Mouse (Mus musculus) MEL (cell line): ENCODE data around the gene Fkrp. TPM values are rescaled to one million over a fixed set of nuclear protein-coding genes. Genes with fewer than 3 reads are reported as not detected.

Experiments
- DNase-seq: peaks from one replicate; pipeline ENCODE4 v3.0.0; 2011; ENCODE audit warnings: low read depth, low spot score
- H3K27ac ChIP-seq: 2 replicates; pipeline ENCODE4 v1.5.1; 2012; ENCODE audit warnings: low read depth, mild to moderate bottlenecking, control low read depth, low read length, moderate library complexity; ENCODE audit not compliant: control insufficient read depth
- H3K27me3 ChIP-seq, 2 experiments: fragments of 150-350 bp in 1 of 2; sonication (generic) in 1 of 2; 2 replicates each; pipeline ENCODE4 v1.6.1; 2012; ENCODE audit warnings: low read length in 2 of 2, mild to moderate bottlenecking in 2 of 2, improper control_type of control experiment in 1 of 2, moderate library complexity in 1 of 2; ENCODE audit not compliant: insufficient read depth in 2 of 2, control insufficient read depth in 1 of 2
- H3K36me3 ChIP-seq, 2 experiments: 2 replicates each; pipeline ENCODE4 v1.6.1; 2012 to 2014; ENCODE audit warnings: low read length in 2 of 2, improper control_type of control experiment in 1 of 2, inconsistent platforms in 1 of 2, mild to moderate bottlenecking in 1 of 2; ENCODE audit not compliant: insufficient read depth in 2 of 2, control insufficient read depth in 1 of 2
- H3K4me1 ChIP-seq, 2 experiments: fragments of 150-350 bp in 1 of 2; sonication (generic) in 1 of 2; 2 replicates each; pipeline ENCODE4 v1.6.1; 2012; ENCODE audit warnings: low read length in 2 of 2, improper control_type of control experiment in 1 of 2, mild to moderate bottlenecking in 1 of 2; ENCODE audit not compliant: insufficient read depth in 2 of 2, control insufficient read depth in 1 of 2
- H3K4me3 ChIP-seq, 2 experiments: fragments of 150-350 bp in 1 of 2; sonication (generic) in 1 of 2; 2 replicates each; pipeline ENCODE4 v1.5.1; 2012; ENCODE audit warnings: low read depth in 2 of 2, low read length in 2 of 2, mild to moderate bottlenecking in 2 of 2, moderate library complexity in 2 of 2, control low read depth in 1 of 2, improper control_type of control experiment in 1 of 2; ENCODE audit not compliant: control insufficient read depth in 1 of 2, insufficient read depth in 1 of 2
- H3K79me2 ChIP-seq: 2 replicates; pipeline ENCODE4 v1.6.1; 2012; ENCODE audit warnings: mild to moderate bottlenecking, low read length, moderate library complexity; ENCODE audit not compliant: control insufficient read depth, poor library complexity, insufficient read depth
- H3K9ac ChIP-seq: 2 replicates; pipeline ENCODE4 v1.6.1; 2012; ENCODE audit warnings: low read depth, mild to moderate bottlenecking, control low read depth, low read length, moderate library complexity; ENCODE audit not compliant: control insufficient read depth, poor library complexity, severe bottlenecking
- H3K9me3 ChIP-seq: fragments of 150-350 bp; sonication (generic); replicated peaks from 2 replicates; pipeline ENCODE4 v1.6.1; 2012; ENCODE audit warnings: mild to moderate bottlenecking, low read length, improper control_type of control experiment, moderate library complexity; ENCODE audit not compliant: insufficient read depth
- CHD1 ChIP-seq: IDR thresholded peaks from 2 replicates; pipeline ENCODE4 v1.6.1; 2012; ENCODE audit warnings: low read depth, mild to moderate bottlenecking, inconsistent platforms, low read length, improper control_type of control experiment
- EP300 ChIP-seq, 2 experiments: IDR thresholded peaks; 2 replicates each; pipeline ENCODE4 v1.6.1; 2011; ENCODE audit warnings: improper control_type of control experiment in 2 of 2, low read length in 2 of 2, low read depth in 1 of 2, mild to moderate bottlenecking in 1 of 2
- HCFC1 ChIP-seq: IDR thresholded peaks from 2 replicates; pipeline ENCODE4 v1.6.1; 2012; ENCODE audit warnings: low read depth, mild to moderate bottlenecking, inconsistent platforms, low read length, improper control_type of control experiment, moderate library complexity
- KAT2A ChIP-seq: conservative IDR thresholded peaks from 2 replicates; pipeline ENCODE4 v1.6.1; 2012; ENCODE audit warnings: low read depth, low read length, improper control_type of control experiment, inconsistent platforms
- MAFK ChIP-seq: IDR thresholded peaks from 2 replicates; pipeline ENCODE4 v1.6.1; 2011; ENCODE audit warnings: low read depth, mild to moderate bottlenecking, low read length, improper control_type of control experiment, borderline replicate concordance
- MAX ChIP-seq: IDR thresholded peaks from 2 replicates; pipeline ENCODE4 v1.6.1; 2011; ENCODE audit warnings: low read length, improper control_type of control experiment
- MEF2A ChIP-seq: IDR thresholded peaks from 2 replicates; pipeline ENCODE4 v1.6.1; 2014; ENCODE audit warnings: low read depth, mild to moderate bottlenecking, inconsistent platforms, low read length, improper control_type of control experiment; ENCODE audit not compliant: poor library complexity, insufficient replicate concordance, severe bottlenecking; ENCODE audit errors: extremely low read depth
- NRF1 ChIP-seq: IDR thresholded peaks from 2 replicates; pipeline ENCODE4 v1.6.1; 2014; ENCODE audit warnings: low read depth, mild to moderate bottlenecking, inconsistent platforms, low read length, improper control_type of control experiment, moderate library complexity; ENCODE audit not compliant: poor library complexity, insufficient read depth, severe bottlenecking
- POLR2AphosphoS2 ChIP-seq: IDR thresholded peaks from 2 replicates; pipeline ENCODE4 v1.6.1; 2011; ENCODE audit warnings: low read length, improper control_type of control experiment
- POLR2AphosphoS5 ChIP-seq: IDR thresholded peaks from 2 replicates; pipeline ENCODE4 v1.6.1; 2012; ENCODE audit warnings: low read depth, borderline replicate concordance, mild to moderate bottlenecking, inconsistent platforms, low read length, moderate library complexity, mixed read lengths
- RCOR1 ChIP-seq: IDR thresholded peaks from 2 replicates; pipeline ENCODE4 v1.6.1; 2012; ENCODE audit warnings: low read depth, mild to moderate bottlenecking, inconsistent platforms, low read length, improper control_type of control experiment
- SMC3 ChIP-seq: IDR thresholded peaks from 2 replicates; pipeline ENCODE4 v1.6.1; 2011; ENCODE audit warnings: low read depth, low read length, improper control_type of control experiment
- TAL1 ChIP-seq: IDR thresholded peaks from 2 replicates; pipeline ENCODE4 v1.6.1; 2012; ENCODE audit warnings: mild to moderate bottlenecking, inconsistent platforms, low read length, moderate library complexity, mixed read lengths
- TBP ChIP-seq: IDR thresholded peaks from 2 replicates; pipeline ENCODE4 v1.8.0; 2011; ENCODE audit warnings: low read depth, low read length, improper control_type of control experiment
- TCF12 ChIP-seq: IDR thresholded peaks from 2 replicates; pipeline ENCODE4 v1.6.1; 2014; ENCODE audit warnings: low read depth, mild to moderate bottlenecking, inconsistent platforms, low read length, improper control_type of control experiment, moderate library complexity
- USF1 ChIP-seq: IDR thresholded peaks from 2 replicates; pipeline ENCODE4 v1.6.1; 2014; ENCODE audit warnings: low read depth, mild to moderate bottlenecking, inconsistent platforms, low read length, improper control_type of control experiment, moderate library complexity
- ZC3H11A ChIP-seq: IDR thresholded peaks from 2 replicates; pipeline ENCODE4 v1.6.1; 2012; ENCODE audit warnings: low read depth, mild to moderate bottlenecking, inconsistent platforms, low read length, improper control_type of control experiment
- ZKSCAN1 ChIP-seq: IDR thresholded peaks from 2 replicates; pipeline ENCODE4 v1.6.1; 2012; ENCODE audit warnings: low read depth, mild to moderate bottlenecking, inconsistent platforms, low read length, improper control_type of control experiment, moderate library complexity
- ZMIZ1 ChIP-seq: IDR thresholded peaks from 2 replicates; pipeline ENCODE4 v1.6.1; 2012; ENCODE audit warnings: low read depth, mild to moderate bottlenecking, inconsistent platforms, low read length, improper control_type of control experiment, moderate library complexity
- ZNF384 ChIP-seq: IDR thresholded peaks from 2 replicates; pipeline ENCODE4 v1.6.1; 2012; ENCODE audit warnings: low read depth, mild to moderate bottlenecking, inconsistent platforms, low read length, improper control_type of control experiment
- polyA plus RNA-seq, 2 experiments: library from polyadenylated mRNA; stranded (reverse) in 1 of 2; unstranded in 1 of 2; fragments of >175 nt in 1 of 2; fragments of >200 nt in 1 of 2; gene quantifications; 2 replicates each; pipeline versions ENCODE4 v1.2.1 to v1.2.4; 2012; ENCODE audit warnings: low replicate concordance in 2 of 2, low read depth in 1 of 2; ENCODE audit not compliant: insufficient read length in 2 of 2, insufficient read depth in 1 of 2, missing spikeins in 1 of 2
- total RNA-seq: library from RNA; depleted of rRNA; stranded (reverse); fragments of 300-350 nt; gene quantifications from 2 replicates; pipeline ENCODE4 v1.2.3, GENCODE M21; 2012

Fkrp gene
- total and polyA plus RNA-seq, 3 experiments, result 15.9 to 19.2 TPM; not detected in 1

DNA sequence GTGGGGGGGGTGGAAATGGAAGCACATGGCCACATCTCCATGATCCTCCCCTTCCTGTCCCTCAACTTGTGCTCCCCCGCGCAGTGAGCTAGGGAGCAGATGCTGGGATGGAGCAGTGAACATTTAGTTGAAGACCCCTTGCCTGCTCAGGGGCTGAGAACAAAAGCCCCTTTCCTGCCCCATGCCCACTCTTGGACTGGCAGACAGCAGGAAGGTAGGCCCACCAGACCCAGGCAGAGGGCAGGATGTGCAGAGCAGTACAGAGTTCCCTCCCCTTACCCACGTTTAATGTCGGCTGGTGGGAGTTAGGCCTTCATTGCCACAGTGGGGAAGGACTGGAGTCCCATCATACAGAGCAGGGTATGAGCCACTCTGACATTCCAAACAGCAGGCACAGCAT, 24.5 kb upstream of the Fkrp start:
- Histone ChIP-seq H3K9me3 (no peaks in the 10 kb centered on the region), H3K36me3 (0 out of 4 replicates have a peak, but pooled peaks cover 0 to 2% of the 10 kb centered on the region in 2 experiments), H3K27me3 (no peaks in the 10 kb centered on the region), H3K27ac (no peak overlapping the region), H3K4me3 (no peak overlapping the region), H3K4me1 (peaks cover 0 to 5% of the 10 kb centered on the region in 2 experiments; a peak in 3 of 4 replicates), H3K9ac (no peak overlapping the region), H3K79me2 (peaks cover 5% of the 10 kb centered on the region; the same call in 1 of the 2 replicates)
- DNase-seq, result no peak
- TF ChIP-seq NRF1 (no peak), RCOR1 (no peak), TAL1 (no peak), ZKSCAN1 (no peak), POLR2AphosphoS5 (no peak)

DNA sequence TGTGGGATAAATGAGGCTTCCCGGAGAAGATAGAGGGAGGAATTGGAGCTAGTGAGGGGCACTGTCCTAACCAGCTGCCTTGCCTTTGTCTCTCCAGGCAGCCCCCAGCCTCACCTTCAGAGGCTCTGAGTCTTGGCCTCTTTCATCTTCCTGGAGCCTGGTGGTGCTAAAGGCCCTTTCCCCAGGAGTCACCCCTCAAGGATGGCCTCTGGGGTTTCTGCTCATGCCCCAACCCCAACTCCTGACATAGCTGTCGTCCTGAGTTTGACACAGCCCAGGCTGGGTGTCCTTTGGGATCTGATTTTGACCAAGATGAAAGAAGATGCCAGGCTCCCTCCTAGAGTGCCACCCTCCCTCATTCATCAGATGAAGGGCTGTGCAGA, 23.6 kb upstream of the Fkrp start:
- no peak for TF ChIP-seq MEF2A
- no peak for TF ChIP-seq TBP
- no peak for TF ChIP-seq USF1
- no peak for TF ChIP-seq SMC3
- no peak for TF ChIP-seq MAX
- TF ChIP-seq NRF1, result no peak
- no peak for TF ChIP-seq ZC3H11A
- TF ChIP-seq KAT2A, result no peak
- TF ChIP-seq ZMIZ1, result no peak
- no peak for TF ChIP-seq EP300 (IDR thresholded peaks at IDR 0.05; ENCODE audit: low read depth in 1 of 2, low read length in 2 of 2)
- no peak for TF ChIP-seq ZNF384
- TF ChIP-seq HCFC1, result no peak
- TF ChIP-seq TCF12, result no peak
- no peak for TF ChIP-seq MAFK
- no peak for TF ChIP-seq CHD1
- TF ChIP-seq POLR2AphosphoS2, result no peak
- TF ChIP-seq ZKSCAN1, result no peak
- no peak overlapping the region for H3K27ac ChIP-seq
- peaks cover 0 to under 1% of the 10 kb centered on the region in 2 experiments; a peak in 1 of 4 replicates for H3K36me3 ChIP-seq
- no peak for DNase-seq
- H3K4me1 ChIP-seq, result peaks cover 0 to 5% of the 10 kb centered on the region in 2 experiments; a peak in 3 of 4 replicates
- H3K9me3 ChIP-seq, result no peaks in the 10 kb centered on the region
- no peaks in the 10 kb centered on the region for H3K27me3 ChIP-seq
- H3K4me3 ChIP-seq, result no peak overlapping the region
- H3K9ac ChIP-seq, result no peak overlapping the region
- peaks cover 3% of the 10 kb centered on the region; the same call in 1 of the 2 replicates for H3K79me2 ChIP-seq
